Mouse (Mus musculus) testis, adult 2 months (tissue): ENCODE measurements at regions not wholly inside any gene's neighbourhood (a gene's known extent, or its start where the extent isn't known, plus 50 kb on each side); places are given as distances from the start of the nearest gene placed in this dataset.
"Not testable (repeated sequence)": the region's sequence is repeated elsewhere in the genome, so short reads cannot be mapped to it uniquely, and the experiment has no call there.

Source experiments
- H3K27ac ChIP-seq: fragments of 200-500 bp; 2 replicates; pipeline ENCODE4 v1.5.1; 2012; ENCODE audit warnings: low read depth, low read length; ENCODE audit not compliant: control insufficient read depth, insufficient read depth
- H3K27me3 ChIP-seq: fragments of 200-500 bp; 2 replicates; pipeline ENCODE4 v1.6.1; 2012; ENCODE audit warnings: mild to moderate bottlenecking, low read length, moderate library complexity; ENCODE audit not compliant: control insufficient read depth, insufficient read depth
- H3K36me3 ChIP-seq: fragments of 200-500 bp; 2 replicates; pipeline ENCODE4 v1.6.1; 2012; ENCODE audit warnings: mild to moderate bottlenecking, low read length; ENCODE audit not compliant: control insufficient read depth, insufficient read depth
- H3K4me1 ChIP-seq: fragments of 200-500 bp; 2 replicates; pipeline ENCODE4 v1.6.1; 2012; ENCODE audit warnings: low read length; ENCODE audit not compliant: control insufficient read depth, insufficient read depth
- H3K4me3 ChIP-seq: fragments of 200-500 bp; 2 replicates; pipeline ENCODE4 v1.5.1; 2012; ENCODE audit warnings: low read depth, mild to moderate bottlenecking, low read length, moderate library complexity, mixed read lengths; ENCODE audit not compliant: control insufficient read depth
- CTCF ChIP-seq: fragments of 200-500 bp; IDR thresholded peaks from 2 replicates; pipeline ENCODE4 v1.5.1; 2012; ENCODE audit warnings: low read depth, mild to moderate bottlenecking, inconsistent platforms, low read length, moderate library complexity; ENCODE audit not compliant: control insufficient read depth, insufficient read depth, insufficient replicate concordance
- POLR2A ChIP-seq: fragments of 200-500 bp; IDR thresholded peaks from 2 replicates; pipeline ENCODE4 v1.6.1; 2012; ENCODE audit warnings: low read depth, mild to moderate bottlenecking, inconsistent platforms, low read length, moderate library complexity; ENCODE audit not compliant: control insufficient read depth

DNA sequence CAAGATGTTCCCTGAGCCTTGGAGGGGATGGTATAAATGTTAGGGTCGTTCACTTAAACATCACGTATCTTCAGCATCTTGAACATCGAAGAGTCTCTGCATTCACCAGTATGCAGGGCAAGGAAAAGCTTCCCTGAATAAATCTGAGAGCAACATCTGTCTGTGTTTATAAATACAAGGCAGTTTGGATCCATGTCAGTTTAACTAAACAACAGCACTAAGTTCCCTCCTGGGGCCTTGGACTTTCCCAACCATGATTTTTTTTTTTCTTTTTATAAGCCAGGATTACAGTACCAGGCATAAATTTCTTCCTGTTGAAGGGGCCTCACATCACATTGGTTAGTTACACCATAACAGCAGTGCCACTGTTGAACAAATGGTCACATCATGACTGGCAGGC lies 88.2 kb upstream of the Egfr start:
- Histone ChIP-seq H3K27me3 (no peaks in the 10 kb centered on the region), H3K4me1 (no peaks in the 10 kb centered on the region), H3K27ac (no peak overlapping the region), H3K4me3 (no peak overlapping the region), H3K36me3 (no peaks in the 10 kb centered on the region)
- no peak for TF ChIP-seq CTCF
- no peak for TF ChIP-seq POLR2A

DNA sequence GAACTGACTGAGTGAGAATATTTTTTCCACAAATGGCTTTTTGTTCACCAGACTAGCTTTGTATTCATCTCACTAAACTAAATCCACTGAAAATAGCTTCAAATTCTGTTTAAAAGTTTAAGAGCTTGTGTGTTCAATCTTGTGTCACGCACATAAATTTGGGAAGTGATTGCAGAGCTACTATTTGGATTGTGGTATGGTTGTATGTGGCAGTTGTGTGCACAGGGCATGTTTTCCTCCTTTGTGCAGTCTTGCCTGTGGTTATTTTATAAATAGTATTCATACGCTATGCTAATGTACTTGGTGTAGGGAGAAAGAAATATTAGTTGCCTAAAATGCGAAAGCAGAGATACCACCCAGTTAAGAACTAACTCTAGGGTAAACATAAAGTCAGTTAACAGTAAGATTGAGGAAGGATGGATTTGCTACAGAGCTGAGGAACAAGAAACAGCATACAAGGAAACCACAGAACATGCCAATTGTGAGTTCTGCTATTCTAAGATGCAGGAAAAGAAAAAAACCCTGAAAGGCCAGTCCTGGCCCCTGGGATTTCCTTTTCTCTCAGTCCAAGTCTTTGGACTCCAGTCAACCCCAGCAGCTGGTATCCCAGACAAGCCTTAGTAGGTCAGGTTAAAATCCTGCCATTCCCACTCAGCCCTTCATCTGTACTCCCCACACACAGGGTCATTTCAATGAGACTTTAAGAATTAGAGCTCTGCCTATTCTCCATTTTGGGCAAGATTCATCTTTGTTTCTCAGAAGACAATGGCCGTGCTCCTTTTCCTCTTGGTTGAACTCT lies 82.4 kb upstream of the Egfr start:
- Histone ChIP-seq H3K4me3 (no peak overlapping the region), H3K4me1 (no peaks in the 10 kb centered on the region), H3K36me3 (no peaks in the 10 kb centered on the region), H3K27me3 (no peaks in the 10 kb centered on the region), H3K27ac (no peak overlapping the region)
- TF ChIP-seq POLR2A, result no peak
- TF ChIP-seq CTCF, result no peak

DNA sequence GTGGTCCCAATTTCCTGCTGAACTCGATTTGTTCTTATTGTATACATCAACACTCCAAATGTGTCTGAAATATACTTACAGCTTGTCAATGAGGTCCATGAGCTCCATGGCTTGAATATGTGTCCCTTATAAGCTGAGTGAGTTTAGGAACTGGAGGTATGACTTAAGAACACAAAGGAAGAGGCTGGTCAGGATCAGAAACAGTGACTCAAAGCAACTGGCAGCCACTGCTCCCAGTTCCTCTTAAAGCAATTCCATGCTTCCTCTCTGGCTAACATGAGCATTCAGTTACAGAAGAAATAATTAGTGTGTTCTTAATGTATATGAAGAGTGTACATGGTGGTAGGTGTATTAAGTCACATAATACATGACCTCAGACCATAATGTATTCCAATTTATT lies 81.7 kb upstream of the Egfr start:
- TF ChIP-seq CTCF (no peak), POLR2A (no peak)
- H3K36me3 ChIP-seq, result no peaks in the 10 kb centered on the region
- no peak overlapping the region for H3K27ac ChIP-seq
- no peaks in the 10 kb centered on the region for H3K4me1 ChIP-seq
- no peak overlapping the region for H3K4me3 ChIP-seq
- no peaks in the 10 kb centered on the region for H3K27me3 ChIP-seq

DNA sequence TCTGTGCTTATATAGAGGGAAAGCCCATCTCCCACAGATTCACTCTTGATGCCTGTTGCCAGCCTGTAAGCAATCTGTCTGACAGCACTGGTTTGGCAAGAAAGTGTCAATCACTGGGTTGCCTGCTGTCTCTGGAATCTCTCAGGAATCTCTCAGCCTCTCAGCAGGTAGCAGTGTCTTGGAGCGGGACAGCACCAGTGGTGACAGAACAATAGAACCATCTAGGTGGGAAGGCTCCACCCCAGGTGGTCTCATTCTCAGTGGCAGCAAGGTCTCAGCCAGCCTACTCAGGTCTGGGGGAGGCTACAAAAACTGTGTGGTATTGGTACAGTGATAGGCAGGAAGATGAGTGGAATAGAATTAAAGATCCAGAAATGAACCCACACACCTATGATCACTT lies 76.1 kb upstream of the Egfr start:
- H3K36me3 ChIP-seq, H3K27ac ChIP-seq, H3K4me1 ChIP-seq, H3K4me3 ChIP-seq, H3K27me3 ChIP-seq: not testable (repeated sequence)

DNA sequence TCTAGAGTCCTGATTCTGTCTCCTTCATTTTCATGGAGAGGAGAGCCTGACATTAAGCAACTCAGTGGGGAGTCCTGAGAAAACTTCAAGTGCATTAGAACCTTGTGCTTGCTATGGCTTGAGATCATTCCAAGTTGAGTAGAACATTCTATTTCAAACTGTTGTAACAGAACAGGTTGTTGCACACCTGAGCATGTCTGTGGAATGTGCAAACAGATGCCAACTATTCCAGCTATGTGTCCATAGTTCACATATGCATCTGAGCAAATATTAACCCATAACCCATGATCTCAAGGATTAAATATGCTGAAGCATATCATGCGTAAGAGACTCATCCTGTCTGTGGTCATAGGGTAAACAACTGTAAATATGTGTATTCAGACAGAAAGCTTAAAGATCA lies 68.5 kb upstream of the Egfr start:
- Histone ChIP-seq H3K4me1 (no peaks in the 10 kb centered on the region), H3K36me3 (no peaks in the 10 kb centered on the region), H3K27ac (no peak overlapping the region), H3K27me3 (no peaks in the 10 kb centered on the region), H3K4me3 (no peak overlapping the region)
- no peak for TF ChIP-seq POLR2A
- no peak for TF ChIP-seq CTCF

DNA sequence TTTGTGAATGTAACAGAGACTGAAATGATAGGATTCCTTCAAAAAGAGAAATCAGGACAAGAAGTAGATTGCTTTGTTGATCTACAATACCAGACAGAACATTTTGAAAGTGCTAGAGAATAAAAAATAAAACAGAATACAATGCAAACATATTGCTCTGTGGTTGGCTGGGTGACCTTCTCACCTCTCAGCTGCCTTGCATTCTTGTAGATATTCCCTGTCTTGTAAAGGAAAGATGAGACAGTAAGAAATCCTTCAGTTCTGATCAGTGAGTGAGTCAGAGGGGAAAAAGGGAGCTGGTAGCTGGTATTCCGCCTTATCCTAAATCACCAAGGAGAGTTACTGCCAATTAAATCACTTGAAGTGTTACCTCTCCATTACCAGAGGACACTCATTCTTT lies 56.4 kb upstream of the Egfr start:
- no peaks in the 10 kb centered on the region for H3K4me1 ChIP-seq
- TF ChIP-seq POLR2A, result no peak
- TF ChIP-seq CTCF, result no peak

DNA sequence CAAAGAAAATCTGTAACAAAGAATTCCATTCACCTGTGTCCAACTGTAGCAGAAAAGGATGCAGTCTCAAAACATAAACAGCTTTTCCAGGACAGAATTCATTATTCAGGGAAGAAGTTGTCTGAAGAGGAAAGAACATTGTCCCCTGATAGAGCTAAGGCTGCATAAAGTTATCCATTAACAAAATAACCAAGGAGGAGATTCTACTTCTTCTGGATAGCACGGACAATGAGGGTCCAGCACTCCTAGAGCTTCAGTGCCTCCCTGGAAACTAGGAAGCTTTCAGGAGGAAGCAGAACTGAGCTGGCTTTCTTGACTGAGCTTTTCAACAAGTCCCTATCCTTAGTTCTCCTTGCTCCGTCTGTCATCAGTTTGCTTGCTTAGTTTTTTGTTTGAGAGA lies 55.2 kb upstream of the Egfr start:
- H3K4me1 ChIP-seq, result no peaks in the 10 kb centered on the region
- H3K27ac ChIP-seq, result no peak overlapping the region

More for the DNA sequence above, 56.4 kb upstream of the Egfr start:
- no peak overlapping the region for H3K27ac ChIP-seq
- H3K36me3 ChIP-seq, result no peaks in the 10 kb centered on the region
- no peaks in the 10 kb centered on the region for H3K27me3 ChIP-seq
- no peak overlapping the region for H3K4me3 ChIP-seq

DNA sequence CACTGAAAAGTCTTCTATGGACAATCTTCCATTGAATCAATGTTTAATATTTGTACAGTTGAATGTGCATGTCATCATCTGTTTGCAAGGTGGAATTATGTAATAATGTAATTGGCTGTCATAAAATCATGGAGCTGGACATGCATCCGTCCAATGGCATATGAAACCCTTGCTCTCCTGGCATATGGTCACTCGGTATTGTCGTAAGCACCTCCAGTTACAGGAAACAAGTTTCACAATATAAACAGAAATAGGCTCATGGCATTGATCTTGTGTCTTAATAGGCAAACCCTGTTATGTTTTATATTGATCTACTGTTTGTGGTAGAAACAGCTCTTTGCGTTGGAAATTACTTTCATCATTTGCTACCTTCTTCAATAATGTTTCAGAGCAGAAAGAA lies 50.2 kb upstream of the Egfr start:
- TF ChIP-seq POLR2A, result no peak
- TF ChIP-seq CTCF, result no peak
- Histone ChIP-seq H3K27me3 (no peaks in the 10 kb centered on the region), H3K27ac (no peak overlapping the region), H3K4me3 (no peak overlapping the region), H3K4me1 (no peaks in the 10 kb centered on the region), H3K36me3 (no peaks in the 10 kb centered on the region)

More for the DNA sequence above, 55.2 kb upstream of the Egfr start:
- no peak overlapping the region for H3K4me3 ChIP-seq
- H3K27me3 ChIP-seq, result no peaks in the 10 kb centered on the region
- no peak for TF ChIP-seq POLR2A
- TF ChIP-seq CTCF, result no peak
- H3K36me3 ChIP-seq, result no peaks in the 10 kb centered on the region
